Mouse (Mus musculus): ENCODE results near the gene Aff3.
"Not testable (repeated sequence)": the region's sequence is repeated elsewhere in the genome, so short reads cannot be mapped to it uniquely, and the experiment has no call there.

Aff3 gene

DNA sequence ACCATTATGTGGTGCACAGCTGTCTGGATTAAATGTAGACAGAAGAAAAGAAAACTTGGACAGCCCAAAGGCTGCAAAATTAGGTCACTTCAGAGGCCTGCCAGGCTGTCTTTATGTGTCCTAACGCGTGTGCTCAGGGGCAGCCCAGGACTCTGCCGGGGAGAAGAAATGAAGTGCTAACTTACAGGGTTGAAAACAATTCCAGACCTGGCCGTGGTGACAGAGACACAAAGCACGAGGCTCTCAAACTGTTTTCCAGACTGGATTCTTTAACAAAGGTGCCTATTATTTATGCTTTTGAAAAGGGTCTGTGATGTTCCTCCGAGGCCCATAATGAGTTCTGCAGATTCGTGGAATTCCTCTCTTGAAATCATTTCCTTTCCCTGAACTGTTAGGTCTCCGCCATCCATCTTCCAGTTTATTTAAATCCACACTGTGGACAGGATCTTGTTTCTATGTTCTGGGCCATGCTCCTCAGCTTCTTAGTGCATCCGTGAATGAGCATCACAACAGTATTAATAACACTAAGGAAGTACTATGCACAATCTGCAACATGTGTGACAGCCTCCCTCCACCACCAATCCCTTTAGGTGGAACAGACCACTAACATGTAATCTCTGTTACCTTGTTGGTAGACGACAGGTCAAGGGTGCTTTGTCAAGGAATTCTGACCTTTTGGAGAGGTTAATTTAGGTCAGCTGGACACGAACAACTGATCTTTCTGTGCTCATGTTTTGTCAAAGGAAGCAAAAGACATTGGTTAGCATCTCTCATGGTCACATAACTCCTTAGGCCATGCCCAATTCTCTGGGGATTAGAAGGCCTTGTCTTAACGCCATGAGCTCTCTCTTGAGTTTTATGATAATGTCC lies 228.0 kb downstream of the Aff3 start:
- no peak for DNase-seq

DNA sequence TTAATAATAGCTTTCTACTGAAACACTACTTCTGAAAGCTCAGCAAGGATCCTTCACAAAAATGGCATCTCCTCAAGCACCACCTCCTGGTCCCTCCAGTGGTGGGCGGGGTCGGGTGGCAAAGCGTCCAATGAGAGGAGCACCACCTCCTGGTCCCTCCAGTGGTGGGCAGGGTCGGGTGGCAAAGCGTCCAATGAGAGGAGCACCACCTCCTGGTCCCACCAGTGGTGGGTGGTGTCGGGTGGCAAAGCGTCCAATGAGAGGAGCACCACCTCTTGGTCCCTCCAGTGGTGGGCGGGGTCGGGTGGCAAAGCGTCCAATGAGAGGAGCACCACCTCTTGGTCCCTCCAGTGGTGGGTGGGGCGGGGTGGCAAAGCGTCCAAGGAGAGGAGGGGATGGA lies 234.4 kb downstream of the Aff3 start:
- DNase-seq: not testable (repeated sequence)

- no peak for DNase-seq
Measured at GRCm38 (mm10) chr1:38428708-38429683, 235.8 kb downstream of the Aff3 start.

- DNase-seq: no peak
Measured at GRCm38 (mm10) chr1:38422921-38423320, 241.8 kb downstream of the Aff3 start.

GRCm38 (mm10) chr1:38419331-38419730 lies 245.4 kb downstream of the Aff3 start:
- no peak for DNase-seq

DNA sequence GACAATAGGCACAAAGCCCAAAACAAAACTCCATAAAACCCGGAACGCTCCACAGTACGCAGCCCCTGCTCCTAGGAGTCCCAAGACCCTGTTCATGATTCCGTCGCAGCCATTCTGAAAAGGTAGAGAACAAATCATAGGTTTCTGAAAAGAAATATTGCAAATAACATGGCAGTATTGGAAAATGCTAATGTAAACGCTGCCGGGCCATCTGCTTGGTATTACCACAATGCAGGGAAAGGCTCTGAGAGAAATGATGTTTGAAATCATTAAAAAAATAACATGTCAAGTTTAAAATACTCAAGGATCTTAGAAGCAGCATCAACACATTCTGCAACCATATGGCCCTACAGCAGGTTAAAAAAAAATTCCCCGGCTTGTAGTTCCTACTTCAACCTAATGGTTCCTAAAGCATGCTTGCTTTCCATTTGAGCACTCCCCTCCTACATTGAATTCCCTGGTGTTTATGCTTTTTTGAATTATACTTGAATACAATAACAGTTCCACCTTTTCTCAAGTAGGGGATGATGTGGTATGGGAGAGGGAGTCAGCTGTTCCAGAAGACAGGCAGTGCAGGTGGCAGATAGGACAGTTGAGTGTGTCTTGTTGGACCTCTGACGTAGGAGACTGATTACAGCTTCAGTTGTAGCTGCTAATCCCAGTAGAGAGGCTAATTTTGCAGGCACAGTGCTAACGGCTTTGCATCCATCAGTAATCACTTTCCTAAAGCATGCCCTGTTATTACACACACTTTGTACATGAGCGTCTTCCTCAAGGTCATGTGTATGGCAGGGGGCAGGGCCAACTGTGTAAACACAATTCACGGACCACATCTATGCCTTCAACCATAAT lies 246.3 kb downstream of the Aff3 start:
- no peak for DNase-seq

DNA sequence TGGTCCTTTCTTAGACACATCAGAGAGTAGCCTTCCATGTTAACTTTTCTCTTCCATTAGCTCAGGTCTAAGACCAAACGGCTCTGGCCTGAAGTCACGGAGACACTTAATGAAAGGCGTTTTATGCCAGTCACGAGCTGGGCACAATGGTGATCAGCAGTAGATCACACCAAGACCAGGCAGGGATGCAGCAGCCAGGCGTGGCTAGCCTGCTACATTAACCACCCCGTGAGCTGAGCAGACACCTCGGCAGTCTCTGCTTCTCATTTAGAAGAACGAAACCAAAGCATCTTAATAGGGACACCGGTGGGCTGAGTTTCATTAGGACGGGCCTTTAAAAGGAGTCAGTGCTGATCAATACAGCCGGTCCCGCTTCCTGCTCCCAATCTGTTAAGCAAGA lies 247.6 kb downstream of the Aff3 start:
- no peak for DNase-seq

- DNase-seq: no peak
Measured at GRCm38 (mm10) chr1:38415511-38415910, 249.2 kb downstream of the Aff3 start.

DNA sequence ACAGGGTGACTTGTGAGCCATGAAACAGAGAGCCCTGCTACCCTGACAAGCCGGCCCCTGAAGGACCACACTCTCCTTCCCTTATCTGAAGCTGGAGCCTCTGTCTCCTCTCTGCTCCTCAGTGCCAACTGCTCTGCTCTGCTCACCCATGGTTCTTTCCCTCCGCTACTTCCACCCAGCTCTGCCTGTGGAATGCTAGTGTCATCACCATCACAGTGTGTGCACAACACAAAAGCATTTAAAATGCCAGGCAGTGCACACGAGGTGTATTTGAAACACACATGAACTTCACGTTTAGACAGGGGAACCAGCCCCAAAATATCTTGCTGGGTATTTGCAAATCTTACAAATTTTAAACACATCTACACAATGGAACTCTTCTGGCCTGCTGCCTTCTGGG lies 253.6 kb downstream of the Aff3 start:
- DNase-seq: no peak

- no peak for DNase-seq
Measured at GRCm38 (mm10) chr1:38410457-38410856, 254.3 kb downstream of the Aff3 start.

DNA sequence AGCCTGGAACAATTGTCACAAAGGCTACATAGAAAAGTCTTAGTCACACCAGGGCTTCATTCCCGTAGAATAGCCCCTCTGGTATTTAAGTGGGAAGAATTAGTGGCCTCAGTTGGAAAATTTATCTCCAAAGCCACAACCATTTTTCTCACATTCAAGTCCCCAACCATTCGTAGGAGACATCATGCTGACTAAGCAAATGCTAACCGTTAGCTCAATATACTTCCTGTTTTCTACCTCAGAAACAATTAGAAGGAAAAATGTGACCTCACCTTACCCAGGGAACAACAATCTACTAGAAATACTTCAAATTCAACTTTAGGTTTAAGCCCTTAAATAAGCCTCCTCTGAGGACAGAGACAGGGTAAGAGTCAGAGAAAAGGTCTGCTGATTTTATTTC lies 256.5 kb downstream of the Aff3 start:
- DNase-seq: no peak

DNA sequence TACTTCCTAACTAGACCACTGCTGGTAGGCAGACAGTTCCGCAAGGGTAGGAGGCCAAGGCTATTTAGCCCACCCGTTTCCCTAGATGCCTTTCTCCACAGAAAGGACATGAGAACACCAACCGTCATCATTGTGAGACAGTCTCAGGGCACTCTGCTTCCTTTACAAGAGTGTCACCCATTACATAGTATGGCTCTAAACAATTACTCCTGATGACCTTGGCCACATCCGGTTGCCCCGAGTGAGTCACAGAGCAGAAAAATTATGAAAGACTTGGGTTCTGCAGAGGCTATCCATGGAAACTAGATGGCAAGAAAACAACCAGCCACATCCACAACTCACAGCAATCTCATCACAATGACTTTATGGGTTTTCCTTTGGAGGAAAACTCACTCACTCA lies 261.0 kb downstream of the Aff3 start:
- no peak for DNase-seq

- DNase-seq: no peak
Measured at GRCm38 (mm10) chr1:38401856-38402255, 262.9 kb downstream of the Aff3 start.

- no peak for DNase-seq
Measured at GRCm38 (mm10) chr1:38399269-38399668, 265.5 kb downstream of the Aff3 start.

DNA sequence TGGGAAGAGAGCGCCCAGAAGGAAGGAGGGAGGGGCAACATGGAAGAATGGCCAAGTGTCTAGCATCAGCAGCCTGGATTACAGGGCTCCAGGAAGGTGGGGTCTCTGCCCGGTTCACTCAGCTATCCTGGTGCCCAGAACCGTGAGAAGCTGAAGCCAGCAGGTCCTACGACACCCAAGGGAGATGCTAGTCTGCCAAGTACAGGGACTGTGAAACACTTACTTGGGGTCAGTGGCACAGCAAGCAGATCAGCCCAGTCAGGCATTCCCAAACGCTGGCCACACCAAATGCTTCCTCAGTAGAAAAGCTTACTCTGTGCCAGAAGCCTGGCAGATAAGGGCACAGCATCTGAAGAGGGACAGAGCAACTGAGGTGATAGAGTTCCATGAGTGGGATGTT lies 266.2 kb downstream of the Aff3 start:
- peak; percentile 49 to 58 for DNase-seq

DNA sequence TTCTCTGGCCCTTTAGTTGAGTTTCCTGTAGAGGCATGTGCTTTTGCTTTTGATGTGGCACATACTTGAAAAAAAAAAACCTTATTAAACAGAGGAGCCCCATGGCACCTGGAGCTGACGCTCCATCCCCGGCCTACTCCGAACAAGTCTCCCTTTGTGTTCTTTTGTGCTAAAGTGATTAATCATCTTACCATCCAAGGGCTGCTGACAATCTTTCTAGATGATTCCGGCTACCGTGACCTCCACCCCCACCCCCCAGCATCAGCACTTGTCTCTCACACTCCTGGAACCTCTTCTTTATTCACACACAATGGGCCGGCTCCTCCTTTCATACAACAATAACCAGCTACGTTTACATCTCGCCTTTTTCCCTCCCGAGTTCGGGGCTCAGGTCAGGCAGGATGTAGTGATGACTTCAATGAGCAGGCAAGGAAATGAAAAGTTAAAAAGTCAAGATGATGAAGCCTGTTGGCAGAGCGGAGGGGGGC lies 269.5 kb downstream of the Aff3 start:
- no peak for DNase-seq

DNA sequence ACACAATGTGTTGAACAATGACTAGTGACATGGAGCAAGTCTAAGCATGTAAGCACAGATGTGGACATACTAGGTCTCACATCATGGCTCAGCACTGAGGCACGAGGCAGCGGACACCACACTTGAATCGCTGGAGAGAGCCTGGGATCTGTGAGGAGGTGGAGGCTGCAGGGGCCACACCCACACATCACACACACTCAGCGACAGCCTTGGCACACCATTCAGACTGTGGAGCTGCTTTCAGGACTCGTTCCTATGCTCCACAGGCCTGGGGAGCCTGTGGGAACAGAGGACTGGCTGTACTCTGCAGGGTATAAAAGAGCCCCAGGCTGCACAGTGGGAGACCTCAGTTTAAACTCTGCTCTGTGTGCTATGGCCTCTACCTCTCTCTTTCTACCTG lies 270.3 kb downstream of the Aff3 start:
- DNase-seq: no peak

DNA sequence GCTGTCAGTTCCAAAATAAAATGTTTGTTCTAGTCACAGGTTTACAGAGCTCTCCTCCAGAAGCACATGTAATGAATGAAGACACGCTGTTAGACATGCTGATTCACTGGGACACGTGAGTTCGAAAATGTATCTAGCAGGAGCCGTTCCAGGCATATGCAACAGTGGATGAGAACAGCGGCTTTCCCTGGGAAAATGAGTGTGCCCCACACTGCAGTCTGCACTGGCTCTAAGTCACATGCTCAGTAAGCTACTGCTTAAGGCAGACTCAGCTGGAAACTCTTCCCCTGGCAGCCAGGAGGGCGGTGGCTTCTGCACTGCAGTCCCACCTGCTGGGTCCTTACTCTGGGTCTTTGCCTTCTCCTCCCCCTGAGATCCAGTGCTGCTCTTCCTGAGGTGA lies 271.2 kb downstream of the Aff3 start:
- DNase-seq: no peak

- peak; percentile 82 to 86 for DNase-seq
Measured at GRCm38 (mm10) chr1:38392928-38393327, 271.8 kb downstream of the Aff3 start.

- DNase-seq: peak; percentile 58 to 72
Measured at GRCm38 (mm10) chr1:38390886-38391249, 273.9 kb downstream of the Aff3 start.

GRCm38 (mm10) chr1:38390235-38390885 lies 274.4 kb downstream of the Aff3 start:
- DNase-seq: no peak

- DNase-seq: no peak
Measured at GRCm38 (mm10) chr1:38389576-38389975, 275.2 kb downstream of the Aff3 start.
